Mouse (Mus musculus): ENCODE measurements around the gene Jpt1. TPM values are rescaled to one million over a fixed set of nuclear protein-coding genes. Genes with fewer than 3 reads are reported as not detected.
"Not testable (repeated sequence)": the region's sequence is repeated elsewhere in the genome, so short reads cannot be mapped to it uniquely, and the experiment has no call there.

The Jpt1 gene
- polyA plus RNA-seq, 1 experiment from 2014 or later, result 1,616 TPM

GRCm38 (mm10) chr11:115463397-115463796 is 50.8 kb downstream of the Jpt1 start:
- no peaks in the 10 kb centered on the region for H3K36me3 ChIP-seq (replicated peaks)
- WGBS, result 72% methylated on average over 11 of the region's 11 CpGs
- H3K4me3 ChIP-seq, result no peak overlapping the region
- H3K4me1 ChIP-seq, result no peaks in the 10 kb centered on the region
- no peaks in the 10 kb centered on the region for H3K27me3 ChIP-seq (replicated peaks)
- H3K9ac ChIP-seq, result no peak overlapping the region
- ATAC-seq (replicated peaks), result no peak
- H3K27ac ChIP-seq, result no peak overlapping the region
- H3K4me2 ChIP-seq, result no peak overlapping the region
- H3K9me3 ChIP-seq, result no peaks in the 10 kb centered on the region

DNA sequence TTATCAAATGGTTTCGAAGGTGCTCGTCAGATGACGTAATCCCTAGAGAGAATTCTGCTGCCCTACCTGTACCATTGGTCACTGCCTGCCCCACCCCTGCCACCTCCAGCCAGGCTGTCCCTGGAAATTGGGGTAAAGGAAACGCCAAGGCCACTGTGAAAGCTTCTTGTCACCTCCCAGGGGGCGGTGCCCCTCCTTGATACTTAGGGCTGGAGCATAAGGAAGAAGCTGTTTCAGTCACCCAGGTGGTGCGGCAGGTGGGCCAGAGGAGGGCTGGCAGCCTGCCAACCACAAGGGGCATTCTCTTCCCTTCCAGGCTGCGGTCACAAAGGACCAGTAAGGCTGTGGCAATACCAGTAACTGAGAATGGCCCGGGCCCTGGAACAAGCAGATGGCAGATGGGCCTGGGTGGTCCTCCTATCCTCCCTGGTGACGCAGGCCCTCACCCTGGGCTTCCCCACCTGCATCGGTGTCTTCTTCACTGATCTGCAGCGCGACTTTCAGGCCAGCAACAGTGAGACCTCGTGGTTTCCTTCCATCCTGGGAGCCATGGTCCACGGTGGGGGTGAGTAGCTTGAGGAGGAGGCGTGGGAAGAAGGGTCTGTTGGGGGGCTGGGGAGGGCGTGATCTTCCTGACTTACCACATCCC is 51.8 kb downstream of the Jpt1 start, which contains the start of gene Slc16a5:
TSS of gene Slc16a5 (plus strand) at position 232 of the 649 bp plus-strand sequence.
- no peak for ATAC-seq (replicated peaks)
- Histone ChIP-seq H3K9ac (no peak within 1 kb of the TSS), H3K27me3 (replicated peaks) (no peaks in the 10 kb centered on the region), H3K27ac (no peak within 1 kb of the TSS), H3K9me3 (no peaks in the 10 kb centered on the region), H3K36me3 (replicated peaks) (no peaks in the 10 kb centered on the region), H3K4me3 (no peak within 1 kb of the TSS), H3K4me2 (no peak within 1 kb of the TSS), H3K4me1 (no peaks in the 10 kb centered on the region)
- 76% methylated on average over 16 of the region's 16 CpGs for WGBS

GRCm38 (mm10) chr11:115461846-115462242 is 52.3 kb downstream of the Jpt1 start:
- H3K4me1 ChIP-seq, result no peaks in the 10 kb centered on the region
- no peak for ATAC-seq (replicated peaks)
- H3K9me3 ChIP-seq, result no peaks in the 10 kb centered on the region
- no peak overlapping the region for H3K4me2 ChIP-seq
- H3K27me3 ChIP-seq (replicated peaks), result no peaks in the 10 kb centered on the region
- no peak overlapping the region for H3K27ac ChIP-seq
- H3K4me3 ChIP-seq, result no peak overlapping the region
- H3K36me3 ChIP-seq (replicated peaks), result no peaks in the 10 kb centered on the region
- 80% methylated on average over 5 of the region's 5 CpGs for WGBS
- H3K9ac ChIP-seq, result no peak overlapping the region

DNA sequence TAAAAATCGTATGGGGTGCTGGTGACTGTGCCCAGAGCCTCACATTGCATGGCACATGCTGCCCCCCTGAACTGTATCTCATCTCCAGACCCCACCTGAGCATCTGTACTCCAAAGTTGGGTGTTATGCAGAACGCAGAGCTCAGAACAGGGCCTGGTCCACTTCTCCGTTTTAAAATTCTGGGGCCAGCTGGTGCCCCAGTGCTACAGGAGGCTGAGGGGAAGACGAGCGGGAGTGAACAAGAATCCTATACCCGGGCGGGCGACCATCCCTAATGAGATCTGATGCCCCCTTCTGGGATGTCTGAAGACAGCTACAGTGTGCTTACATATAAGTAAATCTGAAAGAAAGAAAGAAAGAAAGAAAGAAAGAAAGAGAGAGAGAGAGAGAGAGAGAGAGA is 53.2 kb downstream of the Jpt1 start:
- H3K4me2 ChIP-seq, result no peak overlapping the region
- no peak overlapping the region for H3K27ac ChIP-seq
- no peak overlapping the region for H3K4me3 ChIP-seq
- H3K9me3 ChIP-seq, result no peaks in the 10 kb centered on the region
- ATAC-seq (replicated peaks), result no peak
- H3K36me3 ChIP-seq (replicated peaks), result no peaks in the 10 kb centered on the region
- WGBS, result 17% methylated on average over 8 of the region's 8 CpGs
- H3K4me1 ChIP-seq, result no peaks in the 10 kb centered on the region
- no peak overlapping the region for H3K9ac ChIP-seq
- no peaks in the 10 kb centered on the region for H3K27me3 ChIP-seq (replicated peaks)

GRCm38 (mm10) chr11:115457405-115457804 is 56.8 kb downstream of the Jpt1 start:
- no peaks in the 10 kb centered on the region for H3K9me3 ChIP-seq
- WGBS, result 39% methylated on average over 6 of the region's 6 CpGs
- no peak overlapping the region for H3K4me3 ChIP-seq
- no peaks in the 10 kb centered on the region for H3K4me1 ChIP-seq
- no peak overlapping the region for H3K4me2 ChIP-seq
- H3K27me3 ChIP-seq (replicated peaks), result no peaks in the 10 kb centered on the region
- no peak overlapping the region for H3K9ac ChIP-seq
- H3K27ac ChIP-seq, result no peak overlapping the region
- no peaks in the 10 kb centered on the region for H3K36me3 ChIP-seq (replicated peaks)
- ATAC-seq (replicated peaks), result no peak

GRCm38 (mm10) chr11:115456182-115456581 is 58.0 kb downstream of the Jpt1 start:
- no peak for ATAC-seq (replicated peaks)
- WGBS, result 91% methylated on average over 5 of the region's 5 CpGs

DNA sequence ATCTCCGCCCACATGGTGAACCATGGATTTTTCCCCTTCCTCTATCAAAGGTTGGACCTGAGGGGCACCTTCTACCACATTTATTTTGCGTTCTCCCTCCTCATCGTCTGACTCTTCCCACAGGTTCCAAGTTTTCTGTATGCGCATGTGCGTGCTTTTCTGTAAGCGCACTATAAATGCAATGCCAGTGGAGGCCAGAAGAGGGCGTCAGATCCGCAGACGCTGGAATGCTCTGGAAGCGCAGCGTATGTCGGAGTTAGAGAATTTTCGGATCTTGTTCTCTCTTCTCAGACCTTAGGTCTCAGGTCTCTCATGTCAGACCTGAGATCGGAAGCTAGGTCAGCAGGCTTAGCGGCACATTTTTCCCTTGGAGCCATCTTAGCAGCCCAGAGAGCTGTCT is 58.6 kb downstream of the Jpt1 start:
- Histone ChIP-seq H3K27me3 (replicated peaks) (no peaks in the 10 kb centered on the region), H3K9ac (no peak overlapping the region), H3K4me2 (no peak overlapping the region), H3K27ac (no peak overlapping the region), H3K4me1 (no peaks in the 10 kb centered on the region), H3K9me3 (no peaks in the 10 kb centered on the region), H3K4me3 (no peak overlapping the region), H3K36me3 (replicated peaks) (no peaks in the 10 kb centered on the region)
- WGBS, result 85% methylated on average over 15 of the region's 15 CpGs
- ATAC-seq (replicated peaks), result no peak

More at GRCm38 (mm10) chr11:115456182-115456581, 58.0 kb downstream of the Jpt1 start:
- Histone ChIP-seq H3K9me3 (no peaks in the 10 kb centered on the region), H3K4me1 (no peaks in the 10 kb centered on the region), H3K27me3 (replicated peaks) (no peaks in the 10 kb centered on the region), H3K36me3 (replicated peaks) (no peaks in the 10 kb centered on the region), H3K4me2 (no peak overlapping the region), H3K4me3 (no peak overlapping the region), H3K27ac (no peak overlapping the region), H3K9ac (no peak overlapping the region)

DNA sequence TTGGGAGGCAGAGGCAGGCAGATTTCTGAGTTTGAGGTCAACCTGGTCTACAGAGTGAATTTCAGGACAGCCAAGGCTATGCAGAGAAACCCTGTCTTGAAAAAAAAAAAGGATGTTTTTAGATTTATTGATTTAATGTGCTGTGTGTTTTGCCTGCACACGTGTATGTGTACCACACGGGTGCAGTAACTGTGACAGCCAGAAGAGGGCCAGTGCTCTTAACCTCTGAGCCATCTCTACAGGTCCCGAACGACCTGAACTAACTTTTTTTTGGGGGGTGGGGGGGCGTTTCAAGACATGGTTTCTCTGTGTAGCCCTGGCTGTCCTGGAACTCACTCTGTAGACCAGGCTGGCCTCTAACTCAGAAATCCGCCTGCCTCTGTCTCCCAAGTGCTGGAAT is 59.4 kb downstream of the Jpt1 start:
- 90% methylated on average over 6 of the region's 6 CpGs for WGBS
- H3K9me3 ChIP-seq; H3K4me1 ChIP-seq; H3K36me3 ChIP-seq (replicated peaks); H3K4me3 ChIP-seq; H3K27me3 ChIP-seq (replicated peaks); H3K9ac ChIP-seq; H3K4me2 ChIP-seq; ATAC-seq (replicated peaks); H3K27ac ChIP-seq: not testable (repeated sequence)

- Histone ChIP-seq H3K9me3 (no peaks in the 10 kb centered on the region), H3K9ac (no peak overlapping the region), H3K36me3 (replicated peaks) (no peaks in the 10 kb centered on the region), H3K4me3 (no peak overlapping the region), H3K4me2 (no peak overlapping the region), H3K27ac (no peak overlapping the region), H3K27me3 (replicated peaks) (no peaks in the 10 kb centered on the region), H3K4me1 (no peaks in the 10 kb centered on the region)
- no peak for ATAC-seq (replicated peaks)
- 77% methylated on average over 4 of the region's 4 CpGs for WGBS
Measured at GRCm38 (mm10) chr11:115453306-115453705, 60.9 kb downstream of the Jpt1 start.

DNA sequence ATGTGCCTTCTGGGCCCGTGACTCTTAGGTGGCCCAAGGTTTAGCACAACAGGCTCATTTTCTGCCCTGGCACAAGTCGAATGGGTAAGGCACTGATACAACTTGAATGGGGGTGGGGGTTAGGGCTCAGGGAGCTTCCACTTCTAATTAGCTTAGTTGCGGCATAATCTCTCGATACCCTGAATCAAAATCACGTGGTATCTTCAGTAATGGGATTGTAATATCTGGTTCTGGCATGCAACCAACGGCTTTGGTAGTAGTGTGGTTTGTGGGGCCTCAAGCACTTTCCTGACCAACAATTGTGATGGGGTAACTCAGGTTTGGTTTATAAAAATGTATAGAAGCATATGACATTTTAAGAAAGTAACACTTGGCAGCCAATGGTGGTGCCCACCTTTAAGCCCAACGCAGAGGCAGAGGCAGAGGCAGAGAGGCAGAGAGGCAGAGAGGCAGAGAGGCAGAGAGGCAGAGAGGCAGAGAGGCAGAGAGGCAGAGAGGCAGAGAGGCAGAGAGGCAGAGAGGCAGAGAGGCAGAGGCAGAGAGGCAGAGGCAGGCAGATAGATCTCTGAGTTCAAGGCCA is 61.8 kb downstream of the Jpt1 start:
- no peaks in the 10 kb centered on the region for H3K9me3 ChIP-seq
- WGBS, result 74% methylated on average over 7 of the region's 7 CpGs
- no peaks in the 10 kb centered on the region for H3K27me3 ChIP-seq (replicated peaks)
- no peak overlapping the region for H3K9ac ChIP-seq
- no peaks in the 10 kb centered on the region for H3K4me1 ChIP-seq
- H3K4me2 ChIP-seq, result no peak overlapping the region
- no peak for ATAC-seq (replicated peaks)
- H3K4me3 ChIP-seq, result no peak overlapping the region
- H3K27ac ChIP-seq, result no peak overlapping the region
- H3K36me3 ChIP-seq (replicated peaks), result no peaks in the 10 kb centered on the region

GRCm38 (mm10) chr11:115451781-115452241 is 62.4 kb downstream of the Jpt1 start:
- Histone ChIP-seq H3K27ac (no peak overlapping the region), H3K9me3 (no peaks in the 10 kb centered on the region), H3K27me3 (replicated peaks) (no peaks in the 10 kb centered on the region), H3K36me3 (replicated peaks) (no peaks in the 10 kb centered on the region), H3K9ac (no peak overlapping the region), H3K4me1 (no peaks in the 10 kb centered on the region), H3K4me2 (no peak overlapping the region), H3K4me3 (no peak overlapping the region)
- WGBS, result 80% methylated on average over 8 of the region's 8 CpGs
- no peak for ATAC-seq (replicated peaks)

DNA sequence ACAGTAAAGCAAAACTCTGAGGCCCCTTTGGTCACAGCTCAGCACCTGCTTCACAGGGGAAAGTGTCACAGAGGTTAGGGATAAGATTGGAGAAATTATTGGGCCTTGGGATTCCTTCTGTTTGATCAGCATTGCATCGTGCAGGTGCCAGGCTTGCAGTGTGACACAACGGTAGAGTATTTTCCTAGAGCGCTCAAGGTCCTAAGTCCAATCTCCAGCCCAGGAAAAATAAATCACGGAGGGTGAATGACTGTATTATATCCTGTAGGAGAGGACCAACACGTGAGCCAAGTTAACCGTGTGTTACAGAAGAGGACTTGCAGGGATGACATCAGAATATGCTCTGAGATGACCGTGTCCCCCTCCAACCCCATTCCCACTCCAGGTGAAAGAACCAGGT is 64.0 kb downstream of the Jpt1 start:
- no peak for ATAC-seq (replicated peaks)
- H3K4me2 ChIP-seq, result no peak overlapping the region
- H3K9ac ChIP-seq, result no peak overlapping the region
- no peaks in the 10 kb centered on the region for H3K36me3 ChIP-seq (replicated peaks)
- no peak overlapping the region for H3K4me3 ChIP-seq
- H3K4me1 ChIP-seq, result no peaks in the 10 kb centered on the region
- 92% methylated on average over 7 of the region's 7 CpGs for WGBS
- no peak overlapping the region for H3K27ac ChIP-seq
- no peaks in the 10 kb centered on the region for H3K9me3 ChIP-seq
- no peaks in the 10 kb centered on the region for H3K27me3 ChIP-seq (replicated peaks)

GRCm38 (mm10) chr11:115448998-115449397 is 65.2 kb downstream of the Jpt1 start:
- H3K9ac ChIP-seq, result no peak overlapping the region
- no peaks in the 10 kb centered on the region for H3K27me3 ChIP-seq (replicated peaks)
- H3K9me3 ChIP-seq, result no peaks in the 10 kb centered on the region
- no peak overlapping the region for H3K4me2 ChIP-seq
- H3K36me3 ChIP-seq (replicated peaks), result no peaks in the 10 kb centered on the region
- no peak overlapping the region for H3K4me3 ChIP-seq
- no peak for ATAC-seq (replicated peaks)
- no peak overlapping the region for H3K27ac ChIP-seq
- H3K4me1 ChIP-seq, result no peaks in the 10 kb centered on the region
- WGBS, result 57% methylated on average over 7 of the region's 7 CpGs
